Mouse (Mus musculus): ENCODE measurements around the gene Cactin. TPM values are rescaled to one million over a fixed set of nuclear protein-coding genes. Genes with fewer than 3 reads are reported as not detected.

Cactin gene
- total RNA-seq, 2 experiments from 2014 or later, result 27.8 to 28.4 TPM

DNA sequence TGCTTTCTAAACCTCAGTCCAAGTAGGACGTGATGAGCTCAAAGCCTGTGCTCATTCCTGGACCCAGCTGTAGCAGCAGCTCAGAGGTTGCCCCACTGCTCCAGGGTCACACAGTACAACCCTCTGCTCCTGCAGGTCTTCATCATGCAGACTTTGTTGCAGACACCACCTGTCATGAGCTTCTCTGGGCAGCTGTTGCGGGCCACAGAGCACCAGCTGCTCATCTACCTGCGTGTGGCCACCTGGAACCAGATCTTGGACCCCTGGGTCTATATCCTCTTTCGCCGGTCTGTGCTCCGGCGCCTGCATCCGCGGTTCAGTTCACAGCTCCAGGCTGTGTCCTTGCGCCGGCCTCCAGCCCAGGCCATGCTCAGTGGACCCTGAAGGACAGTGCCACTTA lies 13.4 kb downstream of the Cactin start:
- intact Hi-C loops (cut with DNase I), result no loop called here
- DNase-seq (ENCODE audit: low spot score in 2 of 2), result no peak

DNA sequence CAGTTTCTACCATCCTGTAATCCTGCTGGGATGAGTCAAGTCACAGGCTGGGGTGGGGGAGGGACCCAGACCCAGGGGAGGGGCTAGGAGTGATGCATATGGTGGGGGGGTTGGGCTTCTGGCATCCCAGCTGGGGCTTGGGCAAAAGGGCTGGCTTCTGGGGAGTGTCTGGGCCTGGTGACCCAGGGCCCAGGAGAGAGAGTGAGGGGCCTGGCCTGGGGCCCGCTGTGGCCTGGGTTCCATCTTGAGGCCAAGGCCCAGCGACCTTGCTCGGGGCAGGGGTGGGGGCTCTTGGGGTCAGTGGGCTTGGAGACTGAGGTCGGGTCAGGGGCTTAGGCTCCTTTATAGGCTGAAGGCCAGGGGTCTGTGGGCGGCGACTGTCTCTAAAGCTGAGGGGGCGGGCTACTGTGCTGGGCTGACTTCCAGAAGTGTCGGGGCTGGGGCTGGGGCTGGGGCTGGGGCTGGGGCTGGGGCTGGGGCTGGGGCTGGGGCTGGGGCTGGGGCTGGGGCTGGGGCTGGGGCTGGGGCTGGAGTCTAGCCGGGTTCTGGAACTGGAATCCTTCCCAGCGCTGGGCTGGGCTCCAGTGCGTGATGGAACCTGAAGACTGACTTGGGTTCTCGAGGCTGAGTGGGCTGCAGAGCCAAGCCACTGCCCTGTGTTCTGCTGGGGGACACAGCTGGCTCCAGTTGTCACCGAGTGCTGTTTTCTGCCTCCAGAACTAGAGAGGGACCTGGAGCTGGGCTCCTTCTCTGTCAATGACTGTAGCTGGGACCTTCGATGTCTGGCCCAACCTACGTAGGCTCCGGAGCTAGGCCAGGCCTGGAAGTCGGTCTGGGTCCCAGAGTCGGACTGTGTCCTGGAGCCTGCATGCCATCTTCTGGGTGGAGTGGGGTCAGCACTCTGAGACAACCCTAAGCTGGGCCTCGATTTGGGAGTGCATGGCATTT lies 14.8 kb downstream of the Cactin start:
- intact Hi-C loops (cut with DNase I), result no loop called here
- DNase-seq (ENCODE audit: low spot score in 2 of 2), result no peak

DNA sequence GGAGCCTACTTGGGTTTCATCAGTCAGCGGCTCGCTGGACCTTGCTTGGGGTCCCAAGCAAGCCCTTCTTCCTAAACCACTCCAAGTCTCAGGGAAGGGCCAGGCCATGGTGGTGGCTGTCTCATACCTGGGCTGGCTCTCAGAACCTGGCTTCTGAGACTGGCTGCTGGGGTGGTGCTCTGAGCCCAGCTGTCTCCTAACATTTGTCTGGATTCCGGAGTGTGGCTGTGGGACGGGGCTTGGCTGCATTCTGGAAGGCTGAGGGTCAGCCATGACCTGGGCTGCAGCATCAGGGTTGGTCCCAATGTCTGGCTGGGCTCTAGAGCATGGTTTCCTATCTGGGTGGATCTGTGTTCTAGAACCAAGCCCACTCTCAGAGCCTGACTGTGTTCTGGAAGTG lies 15.7 kb downstream of the Cactin start:
- intact Hi-C loops (cut with DNase I), result no loop called here
- DNase-seq (ENCODE audit: low spot score in 2 of 2), result no peak

DNA sequence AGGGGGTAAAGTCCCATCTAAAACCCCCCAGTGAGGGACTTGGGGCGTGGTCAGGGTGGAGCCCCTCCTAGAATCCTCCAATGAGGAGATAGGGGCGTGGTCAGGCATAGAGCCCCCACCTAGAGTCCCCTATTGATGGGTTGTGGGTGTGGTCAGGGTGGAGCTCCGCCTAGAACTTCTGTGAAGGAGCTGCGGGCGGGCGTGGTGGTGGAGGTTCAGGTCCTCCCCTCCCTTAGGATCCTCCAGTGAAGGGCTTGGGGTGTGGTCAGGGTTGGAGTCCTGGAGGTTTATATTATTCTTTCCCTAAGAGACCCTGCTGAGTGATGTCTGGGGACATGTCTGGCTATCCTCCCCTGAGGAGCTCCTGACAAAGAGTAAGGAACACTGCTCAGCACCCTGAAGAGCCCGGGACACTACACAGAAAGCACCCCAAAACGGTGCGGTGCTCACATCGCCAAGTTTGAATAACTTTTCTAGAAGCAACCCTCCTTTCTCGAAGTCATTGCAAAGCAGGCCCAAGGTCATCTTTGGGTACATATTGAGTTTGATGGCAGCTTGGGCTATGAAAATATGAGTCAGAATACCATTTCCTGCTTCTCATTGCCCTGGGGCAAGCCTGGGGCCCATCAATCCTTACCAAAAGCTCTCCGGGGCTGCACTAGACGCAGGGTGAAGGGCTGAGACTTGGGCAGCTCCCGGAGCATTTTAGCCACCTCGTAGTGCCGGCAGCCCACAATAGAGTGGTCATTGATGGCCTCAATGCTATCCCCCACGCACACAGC lies 19.8 kb downstream of the Cactin start:
- intact Hi-C loops (cut with DNase I), result loop anchor here (5.0 kb wide), 1 partner anchor 53 kb away; no protein-coding TSS in a partner anchor

DNA sequence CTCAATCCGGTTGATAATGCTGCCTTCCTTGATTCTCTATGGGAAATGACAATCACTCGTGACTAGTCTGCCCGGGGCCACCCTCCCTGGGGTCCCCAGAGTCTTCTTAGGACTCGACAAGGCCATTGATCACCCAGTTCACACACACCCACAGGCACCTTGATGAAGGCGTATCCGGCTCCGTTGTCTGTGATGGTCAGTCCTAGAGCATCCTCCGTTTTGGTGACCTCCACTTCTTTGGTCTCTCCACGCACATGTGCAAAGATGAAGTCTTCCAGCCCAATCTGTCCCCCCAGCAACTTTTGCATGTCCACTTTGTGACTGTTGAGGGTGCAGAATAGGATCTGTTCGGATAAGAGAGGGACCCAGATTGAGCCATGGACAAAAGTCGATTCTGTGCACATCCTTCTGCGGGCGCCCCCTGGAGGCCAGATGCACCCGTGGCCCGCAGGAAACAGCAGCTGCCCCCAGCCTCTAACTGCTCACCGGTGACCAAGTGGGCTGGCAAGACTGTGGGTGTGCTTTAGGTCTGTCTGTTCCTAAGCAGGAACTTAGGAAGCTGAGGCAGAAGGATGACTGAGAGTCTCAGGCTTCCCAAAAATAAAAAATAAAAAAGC lies 20.5 kb downstream of the Cactin start:
- intact Hi-C loops (cut with DNase I), result loop anchor here (5.0 kb wide), 1 partner anchor 54 kb away; no protein-coding TSS in a partner anchor
- peak in 1 of 2 experiments; percentile 35 for DNase-seq (ENCODE audit: low spot score in 2 of 2)

More for the DNA sequence above, 19.8 kb downstream of the Cactin start:
- DNase-seq (ENCODE audit: low spot score in 2 of 2), result no peak

DNA sequence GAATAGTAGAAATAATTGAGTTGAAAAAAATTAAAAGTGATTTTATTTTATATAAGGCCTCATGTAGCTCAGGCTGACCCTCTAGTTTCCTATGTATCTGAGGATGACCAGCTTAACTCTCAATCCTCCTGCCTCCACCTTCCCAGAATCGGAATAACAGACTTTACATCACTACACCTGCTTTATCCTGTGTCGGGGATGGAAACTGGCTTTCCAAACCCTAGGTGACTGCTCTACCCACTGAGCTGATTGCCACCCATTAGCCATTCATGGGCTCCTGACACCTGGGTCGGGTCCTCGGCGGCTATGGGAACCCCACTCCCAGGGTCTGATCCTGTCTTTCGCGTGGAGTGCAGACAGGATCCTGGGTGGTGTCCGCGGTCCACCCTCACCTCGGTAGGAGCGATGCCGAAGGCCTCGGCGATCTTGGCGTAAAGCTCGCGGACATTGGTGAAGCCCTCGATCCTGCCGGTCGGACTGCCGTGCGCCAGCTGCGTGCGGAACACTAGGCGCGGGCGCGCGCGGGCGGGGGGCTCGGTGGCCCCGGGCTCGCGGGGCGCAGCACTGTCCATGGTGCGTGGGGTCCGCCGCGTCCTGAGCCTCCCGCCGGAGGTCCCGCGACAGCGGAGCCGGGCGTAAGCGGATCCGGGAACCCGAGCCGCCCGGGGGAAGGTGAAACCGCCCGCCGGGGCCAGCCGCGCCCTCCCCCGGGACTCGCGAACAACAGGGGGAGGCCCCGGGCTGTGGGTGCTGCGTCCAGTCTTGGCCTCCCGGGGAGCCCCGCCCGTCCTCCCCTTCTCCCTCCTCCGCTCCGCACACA lies 22.0 kb downstream of the Cactin start, which contains the start of gene Gipc3:
TSS of gene Gipc3 (minus strand) at position 581 of the 820 bp plus-strand sequence.
- no peak for DNase-seq (ENCODE audit: low spot score in 2 of 2)
- intact Hi-C loops (cut with DNase I), result loop anchor here (5.0 kb wide), 1 partner anchor 56 kb away; no protein-coding TSS in a partner anchor

DNA sequence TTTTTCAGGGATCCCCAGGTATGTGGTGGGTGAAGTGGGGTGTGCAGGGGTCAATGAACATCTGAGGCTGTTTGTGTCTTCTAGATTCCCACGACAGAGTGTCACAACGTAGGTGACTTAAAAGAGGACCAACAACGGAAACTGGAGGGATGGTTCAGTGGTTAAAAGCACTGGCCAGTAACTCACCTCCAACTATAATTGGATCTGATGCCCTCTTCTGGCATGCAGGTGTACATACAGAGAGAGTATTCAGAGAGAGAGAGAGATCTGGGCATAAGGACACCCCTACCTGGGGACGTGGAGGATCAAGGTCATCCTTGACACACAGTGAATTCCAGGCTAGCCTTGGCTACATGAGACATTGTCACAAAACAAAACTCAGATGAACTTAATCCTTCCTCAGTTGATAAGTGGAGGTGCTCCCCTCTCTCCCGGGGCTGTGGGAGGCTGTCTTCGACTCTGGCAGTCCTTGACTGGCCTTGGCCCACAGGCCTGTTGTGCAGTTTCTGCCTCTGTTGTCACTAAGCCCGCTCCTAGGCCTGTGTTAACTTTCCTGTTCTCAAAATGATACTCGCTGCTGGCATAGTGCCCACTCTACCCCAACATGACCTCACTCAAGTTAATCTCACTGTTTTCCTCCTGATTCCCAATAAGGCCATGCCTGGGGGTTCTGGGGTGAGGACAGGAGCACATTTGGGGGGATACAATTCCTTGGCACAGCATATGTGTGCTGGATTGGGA lies 23.7 kb downstream of the Cactin start:
- no peak for DNase-seq (ENCODE audit: low spot score in 2 of 2)
- intact Hi-C loops (cut with DNase I), result loop anchor here (5.0 kb wide), 2 partner anchors 57 to 147 kb away; no protein-coding TSS in a partner anchor

DNA sequence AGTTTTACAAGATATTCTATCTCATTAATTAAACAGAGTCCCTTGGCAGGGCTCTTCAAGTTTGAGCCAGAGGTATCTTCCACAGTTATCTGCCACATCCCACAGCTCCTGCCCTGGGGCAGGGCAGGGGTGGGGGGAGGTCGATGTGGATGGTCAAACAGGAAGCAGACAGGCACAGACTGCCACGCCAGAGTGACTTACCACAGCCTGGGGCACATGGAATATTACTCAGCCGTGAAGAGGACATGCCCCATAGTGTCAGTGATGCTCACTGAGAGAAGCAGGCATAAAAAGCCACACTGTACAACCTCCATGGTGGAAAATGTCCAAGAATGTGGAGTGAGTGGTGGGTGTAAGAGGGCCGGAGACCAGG lies 24.2 kb downstream of the Cactin start:
- intact Hi-C loops (cut with DNase I), result loop anchor here (5.0 kb wide), 1 partner anchor 148 kb away; no protein-coding TSS in a partner anchor
- DNase-seq (ENCODE audit: low spot score in 2 of 2), result no peak

DNA sequence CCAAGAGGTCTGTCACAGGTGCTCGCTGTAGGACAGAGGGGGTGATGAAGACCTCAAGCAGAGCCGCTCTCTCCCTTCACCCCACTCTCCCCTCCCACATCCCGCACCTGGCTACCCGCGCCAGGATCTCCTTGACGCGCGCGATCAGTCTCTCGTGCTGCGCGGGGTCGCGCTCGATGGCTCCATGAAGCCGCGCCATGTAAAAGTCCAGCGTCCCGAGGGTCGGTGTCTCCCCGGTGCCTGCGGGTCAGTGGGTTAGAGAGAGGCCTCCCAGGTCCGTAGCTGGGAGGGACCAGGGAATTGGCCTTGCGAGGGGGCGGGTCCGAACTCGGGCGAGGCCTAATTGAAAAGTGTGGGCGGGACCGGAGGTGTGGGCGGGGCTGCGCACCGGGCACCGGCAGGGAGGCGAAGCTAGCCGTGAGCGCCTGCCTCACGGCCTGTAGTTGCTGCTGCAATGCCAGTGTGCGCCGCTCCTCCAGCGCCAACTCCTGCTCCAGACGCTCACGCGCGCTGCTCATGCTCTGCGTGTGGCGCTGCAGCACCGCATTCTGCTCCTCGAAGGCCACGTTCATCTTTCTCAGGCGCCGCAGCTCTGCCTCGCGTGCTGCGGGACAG lies 25.7 kb downstream of the Cactin start:
- DNase-seq (ENCODE audit: low spot score in 2 of 2), result peak; percentile 59 to 74
- intact Hi-C loops (cut with DNase I), result loop anchor here (5.0 kb wide), 1 partner anchor 149 kb away; no protein-coding TSS in a partner anchor

DNA sequence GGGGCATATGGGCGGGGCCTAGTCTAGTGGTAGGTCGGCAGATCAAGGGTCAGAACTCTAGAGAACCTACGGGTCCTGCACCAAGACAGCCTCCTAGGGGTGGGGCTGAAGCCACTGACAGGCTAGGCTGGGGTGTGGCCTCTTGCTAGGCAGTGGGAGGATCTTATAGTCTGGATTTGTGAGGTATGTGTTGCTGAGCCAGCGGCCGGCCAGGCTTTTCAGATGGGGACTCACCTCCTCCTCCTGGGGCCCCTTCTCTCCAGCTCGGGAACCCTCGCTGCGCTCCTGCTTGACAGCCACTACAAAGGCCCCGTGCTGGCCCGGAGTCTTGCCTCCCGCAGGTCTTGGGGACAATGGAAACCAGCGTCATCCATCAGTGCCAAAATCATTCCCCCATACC lies 28.2 kb downstream of the Cactin start:
- DNase-seq (ENCODE audit: low spot score in 2 of 2), result no peak
- intact Hi-C loops (cut with DNase I), result loop anchor here (5.0 kb wide), 1 partner anchor 152 kb away; no protein-coding TSS in a partner anchor

DNA sequence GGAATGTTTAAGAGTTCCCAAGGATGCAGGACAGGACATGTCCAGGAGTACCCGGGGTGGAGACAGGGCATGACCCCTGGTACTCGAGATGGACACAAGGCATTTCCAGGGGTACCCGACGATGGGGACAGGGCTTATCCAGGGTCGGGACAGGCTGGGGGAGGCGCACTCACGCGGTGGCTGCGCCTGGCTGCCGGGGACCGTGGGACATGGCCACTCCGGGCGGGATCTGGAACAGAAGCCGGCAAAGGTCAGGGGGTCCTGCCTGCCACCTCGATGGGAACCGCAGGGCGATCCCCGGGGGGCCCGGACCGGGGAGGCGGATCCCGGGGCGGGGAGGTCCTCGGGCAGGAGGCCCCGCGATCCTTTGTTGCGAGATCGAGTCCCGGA lies 29.1 kb downstream of the Cactin start:
- intact Hi-C loops (cut with DNase I), result loop anchor here (2.0 to 5.0 kb wide), 2 partner anchors 59 to 153 kb away; partner anchors contain the start of gene Tjp3
- no peak for DNase-seq (ENCODE audit: low spot score in 2 of 2)

DNA sequence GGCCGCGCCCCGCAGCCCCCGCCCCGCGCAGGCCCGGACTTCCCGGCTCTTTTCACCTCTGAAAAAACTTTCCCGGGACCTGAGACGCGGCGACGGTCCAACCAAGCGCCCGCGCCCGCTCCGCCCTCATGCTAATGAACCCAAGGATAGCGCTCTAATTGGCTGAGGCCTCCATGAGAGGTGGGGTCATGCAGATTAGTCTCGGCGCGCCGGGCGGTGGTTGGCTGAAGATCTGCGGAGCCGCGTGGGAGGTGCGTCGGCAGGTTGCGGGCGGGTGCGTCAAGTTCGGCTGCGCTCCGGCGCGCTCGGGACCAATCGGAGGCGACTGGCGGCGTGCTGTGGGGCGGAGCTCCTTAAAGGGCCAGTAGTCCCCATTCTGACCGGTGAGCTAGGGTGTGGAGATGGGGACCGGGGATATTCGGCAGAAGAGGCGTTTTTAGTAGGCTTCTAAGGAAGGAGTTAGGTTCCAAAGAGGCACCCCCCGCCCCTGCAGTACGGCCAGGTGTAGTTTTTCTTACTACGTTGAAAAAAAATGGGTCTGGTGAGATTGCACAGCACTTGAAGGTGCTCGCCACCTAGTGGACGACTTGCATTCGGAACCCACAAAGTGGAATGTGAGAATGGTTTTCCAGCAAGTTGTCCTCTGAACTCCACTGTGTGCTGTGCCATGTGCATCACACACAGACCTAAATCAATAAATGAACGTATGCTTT lies 29.6 kb downstream of the Cactin start, which contains the start of gene Hmg20b:
TSS of gene Hmg20b (minus strand) at position 130 of the 713 bp plus-strand sequence.
- DNase-seq (ENCODE audit: low spot score in 2 of 2), result peak; percentile 100
- intact Hi-C loops (cut with DNase I), result loop anchor here (2.0 kb wide), 1 partner anchor 60 kb away; the partner anchor contains the start of gene Tjp3

DNA sequence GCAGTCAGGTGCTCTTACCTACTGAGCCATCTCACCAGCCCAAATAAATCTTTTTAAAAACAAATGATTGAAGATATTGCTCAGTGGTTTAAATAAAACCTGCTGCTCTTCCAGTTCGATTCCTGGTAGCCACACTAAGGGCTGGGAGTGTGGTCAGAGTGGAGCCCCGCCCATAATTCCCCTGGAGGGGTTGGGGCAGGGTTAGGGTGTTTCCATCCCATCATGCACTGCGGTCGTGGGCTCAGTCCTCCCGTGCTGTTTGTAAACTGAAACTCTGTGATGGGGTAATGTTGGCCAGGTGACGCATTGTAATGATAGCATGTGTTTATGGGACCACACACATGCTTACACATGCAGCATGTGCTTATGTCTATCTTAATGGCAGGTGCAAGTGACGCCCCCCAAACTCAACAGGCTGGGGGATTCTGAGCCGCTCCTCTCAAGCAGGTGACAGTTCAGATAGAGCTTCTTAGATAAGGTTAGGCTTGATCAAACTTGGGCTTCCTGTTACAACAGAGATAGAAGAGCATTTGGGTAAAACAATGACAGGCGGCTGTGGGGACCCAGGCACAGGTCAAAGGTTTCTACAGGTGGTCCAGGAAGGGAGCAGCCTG lies 30.9 kb downstream of the Cactin start:
- DNase-seq (ENCODE audit: low spot score in 2 of 2), result no peak
- intact Hi-C loops (cut with DNase I), result loop anchor here (2.0 kb wide), 1 partner anchor 61 kb away; the partner anchor contains the start of gene Tjp3

DNA sequence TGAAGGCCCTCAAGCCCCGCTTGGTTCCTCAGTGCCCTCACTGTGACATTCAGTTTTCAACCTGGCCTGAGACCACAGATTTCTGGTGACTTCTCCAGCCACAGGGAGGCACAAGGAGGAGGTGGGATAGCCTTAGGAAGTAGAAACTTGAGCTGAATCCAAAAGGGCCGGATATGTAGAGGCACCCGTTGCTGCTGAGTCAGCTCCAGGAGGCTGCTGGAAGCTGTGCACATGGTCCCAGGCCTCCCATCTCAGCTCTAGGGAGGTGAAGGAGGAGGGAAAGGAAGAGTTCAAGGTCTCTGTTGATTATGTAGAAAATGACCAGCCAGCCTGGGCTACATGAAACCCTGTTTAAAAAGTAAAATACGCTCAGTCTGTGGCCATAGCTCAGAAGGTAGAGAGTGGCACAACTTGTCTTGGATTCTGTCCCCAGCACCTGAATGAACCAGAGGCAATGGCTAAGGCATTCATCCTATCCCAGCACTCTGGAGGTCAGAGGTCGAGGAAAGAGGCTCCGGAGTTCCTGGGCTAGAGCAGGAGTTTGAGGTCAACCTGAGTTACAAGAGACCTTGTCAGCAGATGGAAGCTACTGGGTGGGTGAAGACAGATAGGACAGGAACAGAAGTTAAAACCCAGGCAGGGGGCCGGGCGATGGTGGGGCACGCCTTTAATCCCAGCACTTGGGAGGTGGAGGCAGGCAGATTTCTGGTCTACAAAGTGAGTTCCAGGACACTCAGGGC lies 34.0 kb downstream of the Cactin start:
- DNase-seq (ENCODE audit: low spot score in 2 of 2), result no peak
- intact Hi-C loops (cut with DNase I), result no loop called here

DNA sequence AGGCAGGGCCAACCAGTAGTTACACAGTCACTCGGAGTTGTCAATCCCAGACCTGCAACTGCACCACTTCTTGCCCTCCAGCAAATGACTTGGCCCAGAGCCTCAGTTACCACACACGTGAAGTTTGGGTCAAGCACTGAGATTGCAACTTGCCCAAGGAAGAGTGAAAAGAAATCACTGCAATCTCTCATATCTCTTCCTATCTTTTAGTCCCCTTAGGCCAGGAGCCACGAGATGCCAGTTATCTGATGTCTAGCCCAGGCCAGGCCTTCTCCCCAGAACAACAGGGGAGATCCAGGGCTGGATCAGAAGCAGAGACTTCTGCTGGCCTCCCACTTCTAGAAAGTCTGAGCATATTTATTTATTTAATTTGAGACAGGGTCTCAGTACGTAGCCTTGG lies 34.6 kb downstream of the Cactin start:
- DNase-seq (ENCODE audit: low spot score in 2 of 2), result no peak
- intact Hi-C loops (cut with DNase I), result no loop called here
